Mouse (Mus musculus): Measurements from ENCODE around the gene Myo3a. TPM values are rescaled to one million over a fixed set of nuclear protein-coding genes. Genes with fewer than 3 reads are reported as not detected.

Gene Myo3a
- polyA plus RNA-seq, 1 experiment from 2014 or later: not detected

DNA sequence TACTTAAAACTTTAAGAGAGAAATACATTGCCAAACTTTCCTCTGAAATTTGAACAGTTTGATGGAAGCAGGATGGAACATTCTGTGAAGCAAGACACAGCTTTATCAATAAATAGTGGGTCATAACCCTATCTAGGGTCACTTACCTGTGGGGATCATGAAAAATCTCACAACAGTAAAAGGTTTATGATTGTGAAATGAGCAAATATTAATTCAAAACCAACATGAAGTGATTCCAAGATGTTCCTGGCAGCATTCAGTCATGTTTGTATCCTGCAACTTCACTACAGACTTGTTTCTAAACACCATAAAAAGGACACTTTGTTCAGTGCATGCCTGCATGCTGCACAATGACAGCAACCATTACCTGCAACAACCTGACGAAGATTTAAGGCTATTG, 436.4 kb downstream of the Myo3a start:
- Histone ChIP-seq H3K27ac (no peak overlapping the region), H3K9ac (no peak overlapping the region), H3K9me3 (replicated peaks) (no peaks in the 10 kb centered on the region), H3K4me3 (no peak overlapping the region), H3K4me2 (no peak overlapping the region), H3K4me1 (replicated peaks) (no peaks in the 10 kb centered on the region), H3K36me3 (no peaks in the 10 kb centered on the region), H3K27me3 (no peaks in the 10 kb centered on the region)
- ATAC-seq (replicated peaks; ENCODE audit: insufficient number of reproducible peaks, insufficient read depth, low FRiP score, low read depth): no peak
- 62% methylated on average over 1 of the region's 1 CpGs for WGBS

Small RNA genes within 50 kb of the gene (microRNA-seq; reads per million reads assigned to microRNA genes)
- not detected for gene Gm23636
- not detected for gene Mir3967
